Mouse (Mus musculus) thymus, adult 2 months (tissue): ENCODE results near the gene Olfr374. TPM values are rescaled to one million over a fixed set of nuclear protein-coding genes. Genes with fewer than 3 reads are reported as not detected.

Experiments
- DNase-seq: peaks from one replicate; pipeline ENCODE4 v3.0.0; 2021
- H3K27ac ChIP-seq: fragments of 200-500 bp; 2 replicates; pipeline ENCODE4 v1.5.1; 2012; ENCODE audit warnings: low read length, control low read depth; ENCODE audit not compliant: control insufficient read depth, insufficient read depth
- H3K27me3 ChIP-seq: fragments of 200-500 bp; 2 replicates; pipeline ENCODE4 v1.6.1; 2012; ENCODE audit warnings: mild to moderate bottlenecking, low read length, moderate library complexity, mixed read lengths; ENCODE audit not compliant: control insufficient read depth, insufficient read depth
- H3K36me3 ChIP-seq: fragments of 200-500 bp; 2 replicates; pipeline ENCODE4 v1.6.1; 2012; ENCODE audit warnings: mild to moderate bottlenecking, low read length, moderate library complexity; ENCODE audit not compliant: control insufficient read depth, insufficient read depth
- H3K4me1 ChIP-seq: fragments of 200-500 bp; replicated peaks from 2 replicates; pipeline ENCODE4 v1.6.1; 2012; ENCODE audit warnings: low read length; ENCODE audit not compliant: control insufficient read depth, insufficient read depth
- H3K4me3 ChIP-seq: fragments of 200-500 bp; 2 replicates; pipeline ENCODE4 v1.5.1; 2012; ENCODE audit warnings: mild to moderate bottlenecking, low read length, control low read depth, moderate library complexity; ENCODE audit not compliant: control insufficient read depth, insufficient read depth
- CTCF ChIP-seq: fragments of 200-500 bp; IDR thresholded peaks from 2 replicates; pipeline ENCODE4 v1.5.1; 2012; ENCODE audit warnings: mild to moderate bottlenecking, control low read depth, low read length, moderate library complexity, borderline replicate concordance; ENCODE audit not compliant: control insufficient read depth, poor library complexity, insufficient read depth; ENCODE audit errors: extremely low read depth
- POLR2A ChIP-seq: fragments of 200-500 bp; IDR thresholded peaks from 2 replicates; pipeline ENCODE4 v1.6.1; 2012; ENCODE audit warnings: mild to moderate bottlenecking, low read length, control low read depth, moderate library complexity; ENCODE audit not compliant: control insufficient read depth, poor library complexity, insufficient read depth; ENCODE audit errors: extremely low read depth
- WGBS: fragments of 180-500 bp; shearing (Covaris S2); methylation state at CpG from one replicate; pipeline ENCODE4 v1.1.7; 2018; 5-methylcytosine and 5-hydroxymethylcytosine counted together
- polyA plus RNA-seq: library from polyadenylated mRNA; depleted of rRNA; stranded (reverse); fragments of >200 nt; gene quantifications from 2 replicates; pipeline ENCODE4 v1.2.3, GENCODE M21; 2012

The Olfr374 gene
- polyA plus RNA-seq, 1 experiment, result 0.27 TPM

- Histone ChIP-seq H3K27ac (no peak overlapping the region), H3K4me1 (peaks cover 11% of the 10 kb centered on the region), H3K27me3 (no peaks in the 10 kb centered on the region), H3K4me3 (no peak overlapping the region), H3K36me3 (no peaks in the 10 kb centered on the region)
- no peak for DNase-seq
- TF ChIP-seq POLR2A (no peak), CTCF (no peak)
- WGBS, result 94% methylated on average over 1 of the region's 1 CpGs
Measured at GRCm38 (mm10) chr8:72127834-72128233, 21.0 kb downstream of the Olfr374 start.

- Histone ChIP-seq H3K4me1 (peaks cover 18% of the 10 kb centered on the region), H3K4me3 (no peak overlapping the region), H3K36me3 (no peaks in the 10 kb centered on the region), H3K27me3 (no peaks in the 10 kb centered on the region), H3K27ac (no peak overlapping the region)
- DNase-seq, result no peak
- no peak for TF ChIP-seq POLR2A
- 94% methylated on average over 2 of the region's 2 CpGs for WGBS
Measured at GRCm38 (mm10) chr8:72131251-72131650, 24.4 kb downstream of the Olfr374 start.

- no peak overlapping the region for H3K4me3 ChIP-seq
- H3K4me1 ChIP-seq, result peaks cover 21% of the 10 kb centered on the region
- no peak for DNase-seq
- no peaks in the 10 kb centered on the region for H3K36me3 ChIP-seq
- 0 out of 2 replicates have a peak overlapping the region, but pooled peaks have one; percentile 7 for H3K27ac ChIP-seq
- no peaks in the 10 kb centered on the region for H3K27me3 ChIP-seq
- WGBS, result 46% methylated on average over 2 of the region's 2 CpGs
- TF ChIP-seq CTCF, result no peak
- no peak for TF ChIP-seq POLR2A
Measured at GRCm38 (mm10) chr8:72131901-72132300, 25.1 kb downstream of the Olfr374 start.

GRCm38 (mm10) chr8:72132417-72132816 is 25.6 kb downstream of the Olfr374 start:
- H3K4me3 ChIP-seq, result no peak overlapping the region
- H3K36me3 ChIP-seq, result no peaks in the 10 kb centered on the region
- H3K27me3 ChIP-seq, result no peaks in the 10 kb centered on the region
- WGBS, result 97% methylated on average over 1 of the region's 1 CpGs
- peaks cover 24% of the 10 kb centered on the region for H3K4me1 ChIP-seq
- TF ChIP-seq CTCF (no peak), POLR2A (no peak)
- no peak for DNase-seq
- H3K27ac ChIP-seq, result no peak overlapping the region

- 96% methylated on average over 1 of the region's 1 CpGs for WGBS
Measured at GRCm38 (mm10) chr8:72132891-72133290, 26.1 kb downstream of the Olfr374 start.

GRCm38 (mm10) chr8:72133507-72133906 is 26.7 kb downstream of the Olfr374 start:
- no peak for TF ChIP-seq CTCF
- no peak for TF ChIP-seq POLR2A
- no peak for DNase-seq
- Histone ChIP-seq H3K27me3 (no peaks in the 10 kb centered on the region), H3K4me1 (peaks cover 30% of the 10 kb centered on the region), H3K4me3 (no peak overlapping the region), H3K36me3 (peaks cover 2% of the 10 kb centered on the region), H3K27ac (no peak overlapping the region)
- 91% methylated on average over 1 of the region's 1 CpGs for WGBS

More at GRCm38 (mm10) chr8:72132891-72133290, 26.1 kb downstream of the Olfr374 start:
- H3K4me3 ChIP-seq, result no peak overlapping the region
- DNase-seq, result no peak
- H3K36me3 ChIP-seq, result no peaks in the 10 kb centered on the region
- no peak overlapping the region for H3K27ac ChIP-seq
- H3K27me3 ChIP-seq, result no peaks in the 10 kb centered on the region
- no peak for TF ChIP-seq CTCF
- peaks cover 27% of the 10 kb centered on the region for H3K4me1 ChIP-seq

- DNase-seq, result peak; percentile 51
- Histone ChIP-seq H3K27me3 (no peaks in the 10 kb centered on the region), H3K4me1 (peaks cover 30% of the 10 kb centered on the region), H3K27ac (peak within 1 kb of the TSS; percentile 96), H3K36me3 (peaks cover 11% of the 10 kb centered on the region), H3K4me3 (peak within 1 kb of the TSS; percentile 69)
- WGBS, result 4% methylated on average over 48 of the region's 49 CpGs
- TF ChIP-seq CTCF, result no peak
- TF ChIP-seq POLR2A, result no peak
Measured at GRCm38 (mm10) chr8:72134756-72135445, 28.1 kb downstream of the Olfr374 start, which contains the start of gene Tpm4. Gene Tpm4, plus strand, starts transcription at chr8:72134975.
